ENCODE assay signal across 20 mouse cellular contexts in genomic region chr13:41833614-41834139, GRCm38 (mm10). TPM values are rescaled to one million over a fixed set of nuclear protein-coding genes. Genes with fewer than 3 reads are reported as not detected.
"Had no signal": no experiment of that assay in that cellular context is flagged by ENCODE, and none has a peak within 500 bp of the region (broad histone marks: within the 10 kb centered on the region; RNA-seq: fewer than 3 reads in every experiment).

No protein-coding gene starts in this region.

- H3K9ac ChIP-seq: liver, embryonic 14.5 days; lung, embryonic 15.5 days; midbrain, embryonic 13.5 days; midbrain, embryonic 15.5 days; neural tube, embryonic 12.5 days had no signal

- DNase-seq: lung, adult 2 months; lung, postnatal 14 days; lung, postnatal 36 days; retina, postnatal 1 day; right cerebral cortex, adult 18-20 months; right cerebral cortex, postnatal 25 days; spleen, adult 18-20 months; thymus, adult 18-20 months; thymus, postnatal 14 days; thymus, postnatal 36 days had no signal

- ATAC-seq: lung, postnatal 0 days; midbrain, embryonic 13.5 days; midbrain, embryonic 15.5 days had no signal

- H3K36me3 ChIP-seq: lung, embryonic 15.5 days; midbrain, embryonic 13.5 days; midbrain, embryonic 15.5 days; neural tube, embryonic 12.5 days had no signal

- H3K9me3 ChIP-seq: lung, embryonic 15.5 days; megakaryocyte, embryonic 14.5 days; midbrain, embryonic 13.5 days; midbrain, embryonic 15.5 days; neural tube, embryonic 12.5 days had no signal

- H3K27me3 ChIP-seq: lung, embryonic 15.5 days; megakaryocyte, embryonic 14.5 days; midbrain, embryonic 13.5 days; midbrain, embryonic 15.5 days; neural tube, embryonic 12.5 days had no signal

- H3K4me1 ChIP-seq: megakaryocyte, embryonic 14.5 days; midbrain, embryonic 13.5 days; midbrain, embryonic 15.5 days; neural tube, embryonic 12.5 days had no signal

- H3K27ac ChIP-seq: liver, embryonic 14.5 days; lung, embryonic 15.5 days; macrophage; midbrain, embryonic 13.5 days; midbrain, embryonic 15.5 days; neural tube, embryonic 12.5 days had no signal

- H3K4me3 ChIP-seq: lung, embryonic 15.5 days; megakaryocyte, embryonic 14.5 days; midbrain, embryonic 13.5 days; midbrain, embryonic 15.5 days; neural tube, embryonic 12.5 days had no signal

- H3K4me2 ChIP-seq: lung, embryonic 15.5 days; midbrain, embryonic 11.5 days; midbrain, embryonic 13.5 days; midbrain, embryonic 15.5 days; neural tube, embryonic 12.5 days had no signal

RNA-seq across cellular contexts. Expression of gene Adtrp, which starts 13.8 kb away (rescaled TPM):
- total RNA-seq: midbrain, postnatal 0 days had no signal
- polyA plus RNA-seq: midbrain, embryonic 11.5 days; midbrain, embryonic 13.5 days; midbrain, embryonic 15.5 days; midbrain, postnatal 0 days had no signal
